Mouse (Mus musculus) forebrain, postnatal 0 days (tissue): ENCODE results near the gene Gm14569. TPM values are rescaled to one million over a fixed set of nuclear protein-coding genes. Genes with fewer than 3 reads are reported as not detected.

Source experiments
- ATAC-seq: fragments of 200-750 bp; cut with Nextera tagmentation; 2 replicates; pipeline ENCODE4 v1.8.0; 2017; ENCODE audit warnings: mild to moderate bottlenecking, moderate library complexity
- DNase-seq: peaks from one replicate; pipeline ENCODE4 v3.0.0-alpha.2; 2015
- H3K27ac ChIP-seq: fragments of 300-500 bp; sonication (generic); 2 replicates; pipeline ENCODE4 v1.5.1; 2014; ENCODE audit warnings: low read depth, mild to moderate bottlenecking, antibody characterized with exemption, low read length, moderate library complexity, mixed read lengths
- H3K27me3 ChIP-seq: fragments of 300-500 bp; sonication (generic); 2 replicates; pipeline ENCODE4 v1.6.1; 2014; ENCODE audit warnings: mild to moderate bottlenecking, low read length, mixed read lengths; ENCODE audit not compliant: insufficient read depth
- H3K36me3 ChIP-seq: fragments of 300-500 bp; sonication (generic); 2 replicates; pipeline ENCODE4 v1.6.1; 2014; ENCODE audit warnings: mild to moderate bottlenecking, moderate library complexity; ENCODE audit not compliant: insufficient read depth
- H3K4me1 ChIP-seq: fragments of 300-500 bp; sonication (generic); 2 replicates; pipeline ENCODE4 v1.6.1; 2014; ENCODE audit warnings: antibody characterized with exemption; ENCODE audit not compliant: insufficient read depth
- H3K4me2 ChIP-seq: fragments of 300-500 bp; sonication (generic); 2 replicates; pipeline ENCODE4 v1.6.1; 2014; ENCODE audit warnings: low read depth, mild to moderate bottlenecking, moderate library complexity
- H3K4me3 ChIP-seq: fragments of 300-500 bp; sonication (generic); 2 replicates; pipeline ENCODE4 v1.5.1; 2014; ENCODE audit warnings: low read depth, low read length, mixed read lengths
- H3K9ac ChIP-seq: fragments of 300-500 bp; sonication (generic); 2 replicates; pipeline ENCODE4 v1.6.1; 2014; ENCODE audit warnings: mild to moderate bottlenecking
- H3K9me3 ChIP-seq: fragments of 300-500 bp; sonication (generic); 2 replicates; pipeline ENCODE4 v1.6.1; 2016; ENCODE audit warnings: low read length
- CTCF ChIP-seq: sonication (generic); IDR thresholded peaks from 2 replicates; pipeline ENCODE4 v1.5.1; 2016; ENCODE audit warnings: antibody characterized with exemption, control low read depth, low read depth
- WGBS: fragments of 180-500 bp; shearing (Covaris S2); extraction: QIAGEN DNeasy Blood & Tissue Kit; methylation state at CpG from one replicate; pipeline ENCODE4 v1.1.7; 2014; 5-methylcytosine and 5-hydroxymethylcytosine counted together
- microRNA-seq, 2 experiments: library from miRNA; unstranded; fragments of <30 nt; microRNA quantifications; one replicate each; pipeline ENCODE4; 2016
- polyA plus RNA-seq: library from polyadenylated mRNA; unstranded; fragments of >200 nt; fragmentation: Nextera tagmentation; extraction: Ambion mirVana; gene quantifications from 2 replicates; pipeline ENCODE4 v1.2.1, GENCODE M21; 2015
- total RNA-seq: library from RNA; depleted of rRNA; stranded (reverse); fragments of >200 nt; gene quantifications from 2 replicates; pipeline ENCODE4 v1.2.3, GENCODE M21; 2014; rRNA removed

The Gm14569 gene
- total and polyA plus RNA-seq, 2 experiments from 2014 or later: 0.05 TPM; not detected in 1

DNA sequence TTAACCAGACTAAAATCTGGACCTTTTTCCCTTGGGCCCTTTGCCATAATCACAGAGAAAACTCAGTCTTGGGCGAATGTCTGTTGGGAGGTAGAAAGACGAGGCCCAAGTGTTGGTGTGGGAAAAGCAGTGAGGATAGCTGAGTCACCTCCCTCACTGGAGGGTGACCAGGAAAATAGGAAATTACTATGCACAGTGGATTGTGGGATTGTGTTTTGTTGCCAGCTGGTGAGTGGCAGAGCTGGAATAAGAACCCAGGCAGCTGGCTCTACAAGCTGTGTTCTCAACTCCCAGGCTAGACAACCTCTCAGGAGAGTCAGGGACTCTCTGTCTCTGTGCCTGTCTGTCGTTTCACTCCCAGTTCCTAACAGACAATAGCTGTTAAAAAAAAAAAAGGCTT is 101.7 kb downstream of the Gm14569 start:
- Histone ChIP-seq H3K4me2 (no peak overlapping the region), H3K27ac (no peak overlapping the region), H3K4me3 (no peak overlapping the region), H3K9me3 (no peaks in the 10 kb centered on the region), H3K9ac (no peak overlapping the region), H3K27me3 (no peaks in the 10 kb centered on the region), H3K36me3 (no peaks in the 10 kb centered on the region), H3K4me1 (no peaks in the 10 kb centered on the region)
- 46% methylated on average over 3 of the region's 3 CpGs for WGBS
- TF ChIP-seq CTCF: no peak
- DNase-seq: peak; percentile 59
- ATAC-seq: peak; percentile 87

DNA sequence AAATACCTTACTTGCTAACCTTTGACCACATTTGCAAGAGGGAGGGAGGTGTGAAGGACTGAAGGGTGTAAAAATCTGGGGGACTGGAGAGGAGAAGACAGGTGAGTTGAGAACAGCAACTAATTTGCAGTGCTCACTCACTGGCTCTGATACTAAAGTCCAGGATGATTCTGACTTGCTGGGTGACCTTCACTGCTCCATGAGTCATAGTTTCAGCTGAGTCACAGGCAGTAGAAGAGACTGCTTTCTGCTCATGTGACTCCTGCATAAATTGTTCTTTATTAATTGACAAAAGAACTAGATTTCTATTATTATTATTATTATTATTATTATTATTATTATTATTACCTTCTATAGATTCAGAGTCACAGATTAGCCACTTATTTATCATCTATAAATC is 106.3 kb downstream of the Gm14569 start:
- Histone ChIP-seq H3K9ac (no peak overlapping the region), H3K9me3 (no peaks in the 10 kb centered on the region), H3K27me3 (no peaks in the 10 kb centered on the region), H3K36me3 (no peaks in the 10 kb centered on the region), H3K4me3 (no peak overlapping the region), H3K27ac (no peak overlapping the region), H3K4me1 (no peaks in the 10 kb centered on the region), H3K4me2 (no peak overlapping the region)
- no peak for ATAC-seq
- no peak for DNase-seq
- no peak for TF ChIP-seq CTCF

Small RNAs within 50 kb of the gene (microRNA-seq; reads per million reads assigned to microRNA genes)
- 0 reads per million in 2 experiments for gene Gm44485

Other genes with a start within 250 kb of the Gm14569 start
- gene Lonrf3, start 163.5 kb downstream of the Gm14569 start, total RNA-seq: 6.2 and 11.3 TPM in 2 replicates
- 0.36 and 0.64 TPM in 2 replicates for gene Lonrf3, start 163.5 kb downstream of the Gm14569 start, polyA plus RNA-seq
- not detected in 2 replicates for gene Gm6268, start 90.5 kb downstream of the Gm14569 start, total RNA-seq
- not detected in 2 replicates for gene Gm6268, start 90.5 kb downstream of the Gm14569 start, polyA plus RNA-seq
- gene Pgrmc1, start 106.4 kb upstream of the Gm14569 start, total RNA-seq: 484 and 488 TPM in 2 replicates
- gene Pgrmc1, start 106.4 kb upstream of the Gm14569 start, polyA plus RNA-seq: 573 and 690 TPM in 2 replicates
- gene Akap17b, start 153.6 kb upstream of the Gm14569 start, total RNA-seq: 8.6 and 13.0 TPM in 2 replicates
- gene Akap17b, start 153.6 kb upstream of the Gm14569 start, polyA plus RNA-seq: 2.4 and 3.7 TPM in 2 replicates